In the genomic region with DNA sequence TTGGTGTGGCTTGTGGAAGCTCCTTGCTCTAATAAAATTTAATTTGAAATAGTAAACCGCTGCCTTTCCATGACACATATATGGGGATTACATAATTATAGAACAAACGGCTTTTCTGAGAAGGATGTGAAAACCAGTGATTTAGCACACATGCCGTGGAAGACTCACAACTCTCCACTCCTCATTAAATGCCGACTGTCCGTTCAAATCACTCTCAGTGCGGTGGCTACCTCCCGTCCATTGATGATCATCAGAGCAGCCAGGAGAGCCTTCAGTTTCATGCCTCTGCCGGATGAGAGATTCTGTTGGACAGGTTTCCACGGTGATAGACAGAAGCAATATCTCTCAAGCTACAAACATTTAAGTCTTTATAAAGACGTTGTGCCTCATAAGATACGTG, we compare ENCODE assay signal across 19 mouse cellular contexts.
"Had no signal": no experiment of that assay in that cellular context is flagged by ENCODE, and none has a peak within 500 bp of the region (broad histone marks: within the 10 kb centered on the region; RNA-seq: fewer than 3 reads in every experiment).

No protein-coding gene starts in this region.

- H3K9ac ChIP-seq: liver, embryonic 13.5 days; liver, embryonic 15.5 days; liver, postnatal 0 days; lung, embryonic 15.5 days; midbrain, embryonic 12.5 days; neural tube, embryonic 12.5 days had no signal

- H3K4me2 ChIP-seq: liver, embryonic 13.5 days; liver, embryonic 15.5 days; lung, embryonic 15.5 days; midbrain, embryonic 12.5 days; neural tube, embryonic 12.5 days had no signal

- H3K9me3 ChIP-seq: liver, embryonic 15.5 days; lung, embryonic 15.5 days; megakaryocyte, embryonic 14.5 days; midbrain, embryonic 12.5 days; neural tube, embryonic 12.5 days had no signal

- H3K27me3 ChIP-seq: liver, embryonic 13.5 days; liver, embryonic 15.5 days; lung, embryonic 15.5 days; megakaryocyte, embryonic 14.5 days; midbrain, embryonic 12.5 days; neural tube, embryonic 12.5 days had no signal

- H3K4me1 ChIP-seq: liver, embryonic 13.5 days; liver, embryonic 15.5 days; lung, embryonic 15.5 days; megakaryocyte, embryonic 14.5 days; midbrain, embryonic 12.5 days; neural tube, embryonic 12.5 days had no signal

- H3K36me3 ChIP-seq: liver, embryonic 13.5 days; liver, embryonic 15.5 days; lung, embryonic 15.5 days; midbrain, embryonic 12.5 days; neural tube, embryonic 12.5 days had no signal

- H3K4me3 ChIP-seq: liver, embryonic 13.5 days; liver, embryonic 15.5 days; lung, embryonic 15.5 days; megakaryocyte, embryonic 14.5 days; midbrain, embryonic 12.5 days; neural tube, embryonic 12.5 days had no signal

- H3K27ac ChIP-seq: liver, embryonic 13.5 days; liver, embryonic 15.5 days; lung, embryonic 15.5 days; macrophage; midbrain, embryonic 12.5 days; neural tube, embryonic 12.5 days had no signal

- DNase-seq: liver, embryonic 13.5 days; liver, postnatal 0 days; lung, adult 2 months; lung, postnatal 14 days; lung, postnatal 36 days; midbrain, embryonic 14.5 days; right cerebral cortex, postnatal 25 days; right cerebral cortex, postnatal 4 days; spleen, adult 18-20 months; thymus, adult 18-20 months; thymus, postnatal 14 days; thymus, postnatal 36 days had no signal

- ATAC-seq: liver, postnatal 0 days; lung, postnatal 0 days had no signal
